Mouse (Mus musculus): ENCODE measurements around the gene Atp2c1.

DNA sequence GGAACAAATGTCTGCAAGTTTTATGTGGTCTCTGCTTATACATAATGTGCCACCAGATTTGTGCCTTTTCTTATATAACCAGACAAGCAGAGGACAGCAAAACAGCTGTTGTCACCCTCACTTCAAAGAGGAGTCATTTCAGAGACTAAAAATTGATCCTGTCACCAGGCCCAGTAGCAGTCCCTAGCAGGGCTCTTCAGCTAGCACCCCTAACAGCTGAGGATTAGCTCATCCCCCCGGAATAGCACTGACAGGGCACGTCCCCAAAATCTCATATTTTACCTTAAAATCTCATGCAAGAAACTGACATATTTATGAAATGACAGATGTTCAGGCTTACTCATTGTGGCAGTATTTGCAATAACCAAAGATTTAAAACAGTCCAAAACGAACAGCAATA is 149.5 kb downstream of the Atp2c1 start:
- TF ChIP-seq POLR2A (IDR thresholded peaks at IDR 0.05; ENCODE audit: borderline replicate concordance, extremely low read depth, low read depth, low read length) (no peak), CTCF (IDR thresholded peaks at IDR 0.05; ENCODE audit: insufficient read depth, low read length) (no peak)

Measured in lung, adult 2 months (tissue).